Mouse (Mus musculus) hindbrain, embryonic 16.5 days (tissue): ENCODE results near the gene Col4a3. TPM values are rescaled to one million over a fixed set of nuclear protein-coding genes. Genes with fewer than 3 reads are reported as not detected.

Source experiments
- ATAC-seq: fragments of 200-750 bp; cut with Nextera tagmentation; 2 replicates; pipeline ENCODE4 v1.8.0; 2017; ENCODE audit warnings: moderate TSS enrichment, moderate library complexity
- H3K27ac ChIP-seq: fragments of 300-500 bp; sonication (generic); 2 replicates; pipeline ENCODE4 v1.5.1; 2014; ENCODE audit warnings: low read depth, mild to moderate bottlenecking, control low read depth, low read length, moderate library complexity
- H3K27me3 ChIP-seq: fragments of 300-500 bp; sonication (generic); replicated peaks from 2 replicates; pipeline ENCODE4 v1.6.1; 2014; ENCODE audit warnings: low read length; ENCODE audit not compliant: control insufficient read depth, insufficient read depth
- H3K36me3 ChIP-seq: fragments of 300-500 bp; sonication (generic); 2 replicates; pipeline ENCODE4 v1.6.1; 2014; ENCODE audit warnings: mild to moderate bottlenecking, low read length, moderate library complexity, mixed read lengths; ENCODE audit not compliant: control insufficient read depth, insufficient read depth
- H3K4me1 ChIP-seq: fragments of 300-500 bp; sonication (generic); 2 replicates; pipeline ENCODE4 v1.6.1; 2014; ENCODE audit warnings: low read depth, low read length; ENCODE audit not compliant: control insufficient read depth, insufficient read depth
- H3K4me2 ChIP-seq: fragments of 300-500 bp; sonication (generic); 2 replicates; pipeline ENCODE4 v1.6.1; 2014; ENCODE audit warnings: mild to moderate bottlenecking, low read length, control low read depth, moderate library complexity
- H3K4me3 ChIP-seq: fragments of 300-500 bp; sonication (generic); 2 replicates; pipeline ENCODE4 v1.5.1; 2014; ENCODE audit warnings: mild to moderate bottlenecking, low read length, control low read depth, moderate library complexity
- H3K9ac ChIP-seq: fragments of 300-500 bp; sonication (generic); 2 replicates; pipeline ENCODE4 v1.6.1; 2014; ENCODE audit warnings: low read depth, mild to moderate bottlenecking, control low read depth, low read length, moderate library complexity
- H3K9me3 ChIP-seq: fragments of 300-500 bp; sonication (generic); 2 replicates; pipeline ENCODE4 v1.6.1; 2014; ENCODE audit warnings: mild to moderate bottlenecking, low read length, moderate library complexity; ENCODE audit not compliant: control insufficient read depth
- WGBS: fragments of 180-500 bp; shearing (Covaris S2); extraction: QIAGEN DNeasy Blood & Tissue Kit; methylation state at CpG from one replicate; pipeline ENCODE4 v1.1.7; 2014; 5-methylcytosine and 5-hydroxymethylcytosine counted together
- polyA plus RNA-seq: library from polyadenylated mRNA; unstranded; fragments of >200 nt; fragmentation: Nextera tagmentation; extraction: Ambion mirVana; gene quantifications from 2 replicates; pipeline ENCODE4 v1.2.1, GENCODE M21; 2015

The Col4a3 gene
- polyA plus RNA-seq, 1 experiment from 2014 or later: 0.46 TPM

DNA sequence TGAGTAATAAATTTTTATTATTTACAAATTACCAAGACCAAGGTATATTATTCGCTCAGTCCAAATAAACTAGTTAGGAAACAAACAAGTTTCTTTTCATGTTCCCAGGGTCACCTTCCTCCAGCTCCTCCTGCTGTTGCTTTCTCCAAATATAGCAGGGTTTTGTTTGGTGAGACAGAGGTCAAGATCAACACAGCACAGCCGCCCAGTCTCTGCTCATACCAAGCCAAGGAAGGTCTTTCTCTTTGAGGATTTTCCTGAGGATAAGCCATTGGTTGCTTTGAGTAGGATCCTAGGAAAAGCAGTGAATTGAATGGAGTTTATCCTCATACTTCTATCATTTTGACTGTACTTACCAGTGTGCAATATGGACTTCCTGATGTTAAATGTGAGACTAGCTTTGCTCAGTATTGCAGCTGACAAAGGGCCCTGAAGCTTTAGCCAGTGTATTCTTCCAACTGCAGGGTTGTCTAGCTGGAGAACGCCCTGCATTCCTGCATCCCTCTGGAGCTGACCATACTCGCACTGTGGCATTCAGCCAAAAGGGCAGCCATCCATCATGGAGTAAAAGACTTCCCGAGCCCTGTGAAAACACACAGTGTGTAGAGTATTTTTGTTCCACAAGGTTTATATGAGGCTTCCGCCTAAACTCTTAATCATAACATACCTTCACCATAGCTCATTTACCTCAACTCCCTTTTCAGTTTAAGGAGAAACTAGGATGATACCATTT lies 10.3 kb downstream of the Col4a3 start:
- H3K27ac ChIP-seq: no peak overlapping the region
- H3K9ac ChIP-seq: no peak overlapping the region
- H3K4me2 ChIP-seq: no peak overlapping the region
- WGBS: 48% methylated on average over 6 of the region's 6 CpGs
- no peak overlapping the region for H3K4me3 ChIP-seq
- no peaks in the 10 kb centered on the region for H3K36me3 ChIP-seq
- ATAC-seq: no peak
- no peaks in the 10 kb centered on the region for H3K9me3 ChIP-seq
- H3K4me1 ChIP-seq: no peaks in the 10 kb centered on the region
- no peaks in the 10 kb centered on the region for H3K27me3 ChIP-seq

DNA sequence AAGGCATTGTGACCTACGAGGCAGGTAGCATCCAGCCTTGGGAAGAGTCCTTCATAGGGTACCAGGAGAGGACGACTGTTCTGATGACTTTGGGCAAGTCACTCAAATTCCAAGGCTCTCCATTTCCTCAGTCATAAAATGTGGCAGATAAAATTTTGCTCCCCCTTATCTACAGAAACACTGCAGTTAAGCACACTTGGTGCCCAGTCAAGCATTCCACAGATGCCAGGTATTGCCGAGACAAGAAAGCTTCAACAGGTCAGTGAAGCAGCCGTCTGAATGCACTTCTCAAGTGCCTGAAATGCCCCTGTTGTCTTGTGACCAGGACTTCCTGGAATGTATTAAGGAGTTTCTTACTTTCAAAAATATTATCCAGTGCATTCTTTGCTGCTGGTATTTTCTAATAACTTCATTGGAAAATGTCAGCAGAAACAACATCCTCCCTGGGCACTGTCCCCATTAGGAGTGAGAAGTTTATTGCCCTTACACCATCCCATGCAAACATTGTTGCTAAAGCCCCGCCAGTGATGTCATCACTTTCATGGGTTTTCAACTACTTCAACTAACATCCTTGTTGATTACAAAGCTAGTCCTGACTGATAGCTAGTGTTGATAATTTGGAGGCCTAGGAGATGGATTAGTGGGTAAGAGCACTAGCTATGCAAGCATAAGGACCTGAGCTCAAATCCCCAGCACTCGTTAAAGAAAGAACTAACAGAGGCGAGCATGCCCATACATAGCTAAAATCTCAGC lies 16.7 kb downstream of the Col4a3 start:
- no peak for ATAC-seq

DNA sequence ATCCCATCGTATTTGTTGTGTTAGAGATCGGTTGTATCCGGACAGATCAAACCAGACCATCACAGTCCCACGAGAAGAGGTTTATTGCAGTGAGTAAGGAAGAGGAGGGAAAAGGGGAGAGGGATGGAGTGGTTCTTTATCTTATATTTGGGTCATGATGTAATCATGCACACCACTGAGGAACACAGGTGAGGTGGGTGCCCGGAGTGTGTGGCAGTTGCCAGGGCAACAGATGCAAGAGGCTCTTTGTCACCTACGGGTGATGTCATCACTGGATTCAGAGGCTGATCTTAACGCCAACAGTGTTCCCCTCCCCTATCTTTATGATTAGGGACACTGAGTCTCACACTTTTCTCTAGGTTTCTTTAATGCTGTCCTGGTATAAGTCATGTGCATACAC lies 18.6 kb downstream of the Col4a3 start:
- Histone ChIP-seq H3K9ac (no peak overlapping the region), H3K27ac (no peak overlapping the region), H3K4me3 (no peak overlapping the region), H3K4me2 (no peak overlapping the region), H3K27me3 (no peaks in the 10 kb centered on the region), H3K9me3 (no peaks in the 10 kb centered on the region), H3K36me3 (no peaks in the 10 kb centered on the region), H3K4me1 (no peaks in the 10 kb centered on the region)
- 88% methylated on average over 7 of the region's 7 CpGs for WGBS
- no peak for ATAC-seq

More for the DNA sequence above, 16.7 kb downstream of the Col4a3 start:
- 78% methylated on average over 7 of the region's 7 CpGs for WGBS
- no peak overlapping the region for H3K9ac ChIP-seq
- no peaks in the 10 kb centered on the region for H3K36me3 ChIP-seq
- no peaks in the 10 kb centered on the region for H3K9me3 ChIP-seq
- no peak overlapping the region for H3K4me2 ChIP-seq
- no peak overlapping the region for H3K27ac ChIP-seq
- no peaks in the 10 kb centered on the region for H3K4me1 ChIP-seq
- no peak overlapping the region for H3K4me3 ChIP-seq
- H3K27me3 ChIP-seq: no peaks in the 10 kb centered on the region

DNA sequence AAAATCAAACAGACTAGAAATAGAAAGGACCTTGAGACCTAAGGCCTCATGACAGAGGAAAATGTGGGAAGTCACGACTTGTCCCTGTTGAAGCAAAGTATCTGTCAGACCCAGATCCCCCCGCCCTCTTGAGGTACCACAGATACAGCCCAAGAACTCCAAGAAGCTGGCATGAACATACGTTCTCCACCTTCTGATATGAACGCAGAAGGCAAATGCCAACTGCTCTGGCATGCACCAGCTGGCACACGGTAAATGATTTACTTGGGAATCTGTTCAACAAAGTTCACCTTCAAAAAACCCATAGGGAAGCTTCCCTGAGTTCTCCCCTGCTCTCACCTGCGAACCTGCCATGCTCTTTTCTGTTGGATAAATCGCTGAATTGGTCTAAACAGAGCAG lies 19.1 kb downstream of the Col4a3 start:
- H3K27me3 ChIP-seq: no peaks in the 10 kb centered on the region

DNA sequence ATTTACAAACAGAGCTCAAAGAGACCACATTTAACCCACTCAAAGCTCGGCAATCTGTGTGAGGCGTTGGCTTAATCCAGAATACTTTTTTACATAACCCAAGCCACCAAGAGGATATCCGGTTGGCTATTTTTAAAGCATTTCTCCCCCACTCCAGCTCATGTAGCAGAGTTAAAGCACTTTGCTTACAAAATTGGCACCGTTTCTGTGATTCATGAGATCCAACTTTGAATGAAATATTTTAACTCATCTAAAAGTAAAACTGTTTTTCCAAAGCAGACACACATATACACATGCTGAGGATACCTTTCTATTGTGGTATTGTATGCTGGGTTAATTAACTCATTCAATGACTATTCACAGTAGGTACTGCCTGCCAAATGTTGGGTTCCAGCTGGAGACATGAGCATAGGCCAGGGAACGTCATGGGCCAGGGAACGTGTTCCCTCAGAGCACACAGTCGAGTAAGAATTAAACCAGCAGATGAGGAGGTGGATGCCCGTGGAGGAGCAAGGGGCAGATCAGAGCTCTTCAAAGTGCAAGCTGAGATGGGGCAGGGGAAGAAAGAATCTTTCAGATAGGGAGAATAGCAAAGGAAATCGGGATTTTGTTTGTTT lies 22.0 kb downstream of the Col4a3 start:
- H3K27me3 ChIP-seq: no peaks in the 10 kb centered on the region
- no peak for ATAC-seq
- WGBS: 73% methylated on average over 9 of the region's 9 CpGs
- no peaks in the 10 kb centered on the region for H3K4me1 ChIP-seq
- no peaks in the 10 kb centered on the region for H3K36me3 ChIP-seq
- H3K9me3 ChIP-seq: no peaks in the 10 kb centered on the region
- no peak overlapping the region for H3K4me3 ChIP-seq
- H3K9ac ChIP-seq: no peak overlapping the region
- H3K27ac ChIP-seq: no peak overlapping the region
- H3K4me2 ChIP-seq: no peak overlapping the region

More for the DNA sequence above, 19.1 kb downstream of the Col4a3 start:
- Histone ChIP-seq H3K36me3 (no peaks in the 10 kb centered on the region), H3K4me3 (no peak overlapping the region), H3K27ac (no peak overlapping the region), H3K4me1 (no peaks in the 10 kb centered on the region), H3K9ac (no peak overlapping the region), H3K9me3 (no peaks in the 10 kb centered on the region), H3K4me2 (no peak overlapping the region)
- WGBS: 87% methylated on average over 7 of the region's 7 CpGs
- ATAC-seq: no peak

DNA sequence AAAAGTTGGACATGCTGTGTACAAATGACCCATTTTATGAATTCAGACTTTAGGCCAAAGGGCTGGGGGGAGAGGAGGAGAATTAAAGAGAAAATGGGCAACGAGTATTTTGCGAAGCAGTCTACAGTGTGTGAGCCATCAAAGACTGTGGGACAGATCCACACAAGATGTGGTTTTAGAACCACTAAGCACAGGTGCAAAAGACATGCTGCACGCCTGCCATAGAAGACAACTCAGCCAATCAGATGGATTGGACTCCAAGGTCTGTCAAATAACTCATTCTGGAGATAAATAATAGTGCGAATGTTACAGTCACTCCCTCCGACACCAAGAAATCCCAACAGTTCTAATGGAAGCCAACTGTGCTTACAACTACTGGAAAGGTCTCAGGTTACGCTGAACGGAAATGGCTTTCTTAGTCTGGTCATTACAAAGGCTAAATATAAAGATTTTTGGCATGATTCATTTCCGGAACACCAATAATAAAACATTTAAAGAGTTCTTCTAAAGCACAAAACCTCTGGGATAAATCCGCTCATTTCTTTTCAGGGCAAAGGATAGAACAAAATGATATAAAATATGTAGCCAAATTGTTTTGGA lies 25.4 kb downstream of the Col4a3 start:
- H3K27ac ChIP-seq: no peak overlapping the region
- no peaks in the 10 kb centered on the region for H3K9me3 ChIP-seq
- H3K4me3 ChIP-seq: no peak overlapping the region
- no peaks in the 10 kb centered on the region for H3K27me3 ChIP-seq
- ATAC-seq: no peak
- no peak overlapping the region for H3K9ac ChIP-seq
- no peaks in the 10 kb centered on the region for H3K4me1 ChIP-seq
- no peak overlapping the region for H3K4me2 ChIP-seq
- no peaks in the 10 kb centered on the region for H3K36me3 ChIP-seq
- 90% methylated on average over 9 of the region's 9 CpGs for WGBS

DNA sequence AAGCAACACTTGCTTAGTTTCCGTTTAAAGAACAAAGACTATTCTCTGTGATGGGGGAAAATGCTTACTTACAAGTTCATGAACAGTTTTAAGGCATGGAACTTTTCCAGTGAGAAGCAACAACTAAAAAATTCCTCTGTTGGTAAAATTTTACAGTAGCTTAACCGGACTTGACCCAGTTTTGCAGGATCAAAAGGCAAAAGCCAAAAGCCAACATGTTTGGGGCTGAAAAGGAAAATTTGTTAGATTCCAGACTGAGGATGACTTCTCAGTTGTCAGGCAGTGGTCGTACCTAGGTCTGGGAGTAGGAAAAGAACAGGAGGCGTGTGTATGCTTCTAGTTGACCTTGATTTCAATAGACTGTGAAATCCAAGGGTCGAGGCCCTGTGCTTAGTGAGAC lies 31.3 kb downstream of the Col4a3 start:
- no peak overlapping the region for H3K4me3 ChIP-seq
- ATAC-seq: no peak

DNA sequence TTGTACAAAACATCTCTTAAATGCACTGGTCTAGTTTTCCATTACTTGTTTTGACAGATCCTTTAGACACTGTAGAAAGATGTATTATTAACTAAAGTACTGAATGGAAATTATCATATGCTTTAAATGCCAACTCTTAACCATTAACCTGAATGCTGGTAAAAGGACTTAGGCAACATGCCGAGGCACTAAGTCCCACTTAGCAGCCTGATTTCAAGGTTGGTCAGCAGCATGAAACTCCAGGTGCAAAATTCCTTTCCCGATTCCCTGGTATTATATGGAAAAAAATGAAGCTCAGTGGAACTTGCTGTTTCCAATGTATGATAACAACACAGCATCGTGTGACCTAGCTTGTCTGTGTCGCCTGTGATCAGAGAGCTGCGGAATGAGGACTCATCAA lies 31.9 kb downstream of the Col4a3 start:
- H3K4me2 ChIP-seq: no peak overlapping the region
- no peaks in the 10 kb centered on the region for H3K27me3 ChIP-seq
- H3K9ac ChIP-seq: no peak overlapping the region
- ATAC-seq: no peak
- no peak overlapping the region for H3K4me3 ChIP-seq
- 91% methylated on average over 5 of the region's 5 CpGs for WGBS
- H3K4me1 ChIP-seq: no peaks in the 10 kb centered on the region
- no peaks in the 10 kb centered on the region for H3K36me3 ChIP-seq
- H3K27ac ChIP-seq: no peak overlapping the region
- H3K9me3 ChIP-seq: no peaks in the 10 kb centered on the region

More for the DNA sequence above, 31.3 kb downstream of the Col4a3 start:
- no peaks in the 10 kb centered on the region for H3K27me3 ChIP-seq
- H3K36me3 ChIP-seq: no peaks in the 10 kb centered on the region
- no peak overlapping the region for H3K27ac ChIP-seq
- no peak overlapping the region for H3K9ac ChIP-seq
- H3K4me2 ChIP-seq: no peak overlapping the region
- no peaks in the 10 kb centered on the region for H3K9me3 ChIP-seq
- H3K4me1 ChIP-seq: no peaks in the 10 kb centered on the region
- WGBS: 82% methylated on average over 5 of the region's 5 CpGs

DNA sequence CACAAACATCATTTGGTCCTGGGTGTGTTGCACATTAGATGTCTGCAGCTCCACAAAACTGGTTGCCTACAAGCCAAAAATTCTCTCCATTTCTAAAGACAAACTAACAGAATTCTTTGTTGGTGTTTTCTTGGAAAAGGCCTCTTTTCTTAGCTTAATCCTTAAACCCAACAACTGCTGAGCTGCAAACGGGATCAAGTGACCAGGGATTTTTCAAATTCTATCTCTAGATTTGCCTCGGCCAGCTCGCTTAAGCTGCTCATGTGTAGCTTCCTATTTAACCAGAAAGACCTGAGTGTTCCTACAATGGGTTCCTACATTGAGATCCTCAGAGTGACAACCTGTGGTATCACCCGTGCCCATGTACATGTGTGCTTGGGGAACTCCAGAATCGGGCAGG lies 33.3 kb downstream of the Col4a3 start:
- H3K27me3 ChIP-seq: no peaks in the 10 kb centered on the region
- WGBS: 86% methylated on average over 5 of the region's 5 CpGs
- H3K27ac ChIP-seq: no peak overlapping the region
- no peaks in the 10 kb centered on the region for H3K36me3 ChIP-seq
- H3K4me2 ChIP-seq: no peak overlapping the region
- H3K9me3 ChIP-seq: no peaks in the 10 kb centered on the region
- no peak overlapping the region for H3K4me3 ChIP-seq
- H3K4me1 ChIP-seq: no peaks in the 10 kb centered on the region
- H3K9ac ChIP-seq: no peak overlapping the region
- no peak for ATAC-seq
